Mouse (Mus musculus) frontal cortex, postnatal 10 days (tissue): ENCODE results near the gene Il9r.
"Not testable (repeated sequence)": the region's sequence is repeated elsewhere in the genome, so short reads cannot be mapped to it uniquely, and the experiment has no call there.

ENCODE experiments used
- DNase-seq, 2 experiments: peaks; one replicate each; pipeline ENCODE4 v3.0.0; 2022; ENCODE audit warnings: low spot score in 2 of 2, mixed read lengths in 1 of 2

Il9r gene

DNA sequence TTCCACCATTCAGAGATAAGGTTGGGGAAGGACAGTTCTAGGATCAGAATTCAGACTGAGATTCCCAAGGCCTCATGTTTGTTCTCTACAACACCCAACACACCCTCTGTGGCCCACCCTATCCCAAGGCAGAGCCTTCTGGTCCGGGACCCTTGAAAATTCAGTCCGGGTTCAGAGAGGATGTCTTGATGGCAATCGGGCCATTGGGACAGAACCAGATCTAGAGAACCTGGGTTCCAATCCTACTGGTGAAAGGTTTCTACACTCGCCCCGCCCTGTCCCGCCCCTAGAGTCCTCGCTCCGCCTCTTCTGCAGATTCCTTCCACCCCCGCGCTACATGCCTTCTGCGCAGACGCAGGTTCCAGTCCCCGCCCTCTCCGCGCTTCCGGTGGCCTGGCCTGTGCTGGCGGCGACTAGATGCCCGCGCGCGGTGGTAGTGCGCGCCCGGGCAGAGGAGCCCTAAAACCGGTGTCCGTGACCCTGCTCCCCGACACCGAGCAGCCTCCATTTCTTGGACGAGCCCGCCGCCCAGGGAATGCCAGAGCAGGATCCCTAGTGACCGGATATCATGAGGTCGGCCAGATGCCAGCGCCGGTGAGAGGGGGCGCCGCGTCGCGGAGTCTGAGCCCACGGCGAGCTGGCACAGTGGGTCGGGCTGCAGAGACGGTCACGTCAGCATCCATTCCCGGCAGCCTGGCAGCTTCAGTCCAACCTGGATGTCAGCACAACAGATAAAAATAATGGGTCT lies 26.2 kb upstream of the Il9r start, which contains the start of gene Mpg:
Gene Mpg (plus strand): TSS at position 382 of the 748 bp plus-strand sequence.
- peak; percentile 78 to 83 for DNase-seq

DNA sequence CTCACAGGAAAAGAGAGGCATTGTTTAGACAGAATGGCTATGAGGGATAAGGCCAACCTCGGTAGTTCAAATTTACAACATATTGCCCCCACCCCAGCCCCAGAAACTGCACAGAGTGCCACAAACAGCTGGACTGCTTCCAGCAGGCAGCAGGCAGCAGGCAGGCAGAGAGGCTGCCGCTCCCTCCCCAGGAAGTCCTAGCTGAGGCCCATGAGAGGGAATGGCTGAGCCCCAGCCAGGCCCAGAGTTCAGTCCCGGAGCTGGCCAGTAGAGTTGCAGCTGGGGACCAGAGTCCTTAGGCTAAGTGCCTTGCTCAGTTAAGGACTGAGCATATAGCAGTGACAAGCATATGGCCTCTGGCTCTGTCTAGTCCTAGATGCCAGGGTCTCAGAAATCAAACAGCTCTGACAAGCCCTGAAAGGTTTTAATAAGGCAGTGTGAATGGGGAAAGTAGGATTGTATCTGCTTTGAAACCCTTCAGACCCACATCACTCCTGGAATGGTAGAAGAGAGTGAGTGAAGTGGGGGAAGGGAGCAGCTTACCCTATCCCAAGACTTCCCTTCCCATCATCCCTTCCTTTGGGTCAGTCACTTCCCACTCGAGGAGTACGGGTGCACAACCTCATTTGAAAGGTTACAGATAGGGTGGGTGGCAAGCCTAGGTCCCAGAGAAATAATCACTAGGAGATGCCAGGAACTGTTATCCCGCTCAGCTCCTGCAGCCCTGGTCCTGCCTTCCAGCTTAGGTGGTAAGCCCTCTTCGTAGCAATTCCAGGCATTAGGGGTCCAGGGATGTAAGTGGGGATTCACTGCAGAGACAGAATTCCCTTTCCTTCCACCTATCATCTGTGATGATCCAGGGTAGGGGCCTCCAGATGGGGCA lies 25.4 kb upstream of the Il9r start:
- DNase-seq = no peak

DNA sequence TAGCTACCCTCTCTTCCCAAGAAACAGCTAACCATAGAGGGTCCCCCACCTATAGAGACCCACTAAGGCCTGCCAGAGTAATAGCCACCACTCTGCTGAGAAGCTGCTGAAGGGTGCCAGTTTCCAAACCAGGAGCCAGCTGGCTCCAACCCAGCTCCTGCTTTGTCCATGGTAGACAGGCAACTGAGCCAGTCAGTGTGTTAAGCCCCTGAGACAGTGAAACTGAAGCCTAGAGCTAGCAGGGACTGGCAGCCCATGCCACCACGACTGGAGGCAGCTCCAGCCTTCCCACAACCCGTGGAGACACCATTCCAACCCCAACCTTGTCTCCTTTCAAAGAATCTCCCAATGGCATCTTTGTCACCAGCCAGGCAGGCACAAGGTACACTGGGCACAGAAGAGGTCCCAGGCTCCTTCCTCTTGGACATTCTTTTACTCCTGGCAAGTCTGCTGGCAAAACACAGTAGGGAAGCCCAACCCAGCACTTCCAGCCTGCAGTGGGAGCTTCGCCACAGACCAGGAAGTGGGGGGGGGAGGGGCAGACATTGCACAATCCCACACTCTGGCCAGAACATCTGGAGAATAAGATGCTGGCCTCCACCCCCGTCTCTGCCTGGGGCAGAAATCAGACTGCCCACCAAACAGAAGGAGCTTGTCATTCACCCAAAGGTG lies 24.5 kb upstream of the Il9r start:
- DNase-seq = no peak

DNA sequence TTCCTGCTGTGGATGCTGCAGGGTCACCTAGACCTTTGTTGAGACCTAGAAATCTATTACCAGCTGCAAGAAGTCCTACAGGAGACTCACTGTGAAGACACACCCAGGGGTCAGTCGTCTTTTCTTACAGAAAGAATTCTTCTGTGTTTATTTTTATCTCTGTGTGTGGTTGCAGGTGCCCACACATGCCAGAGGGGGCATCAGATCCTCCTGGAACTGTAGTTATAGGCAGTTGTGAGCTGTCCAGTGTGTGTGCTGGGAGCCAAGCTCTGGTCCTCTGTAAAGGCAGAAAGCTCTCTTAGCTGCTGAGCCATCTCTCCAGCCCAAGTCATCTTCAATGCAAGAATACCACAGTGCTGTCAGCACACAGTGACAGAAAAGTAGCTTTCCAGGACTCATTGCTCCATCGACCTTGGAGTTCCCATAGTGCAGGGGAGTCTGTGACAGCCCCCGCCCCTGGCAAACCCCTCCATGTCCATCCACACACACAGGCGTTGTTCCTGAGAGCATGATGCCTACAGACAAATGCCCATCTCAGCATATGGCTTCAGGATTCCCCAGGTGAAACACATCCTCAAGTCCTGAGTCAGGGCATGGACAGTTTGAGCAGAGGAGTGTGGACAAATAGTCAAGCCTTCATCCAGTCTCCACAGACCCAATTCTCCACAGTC lies 23.4 kb upstream of the Il9r start:
- DNase-seq = no peak

DNA sequence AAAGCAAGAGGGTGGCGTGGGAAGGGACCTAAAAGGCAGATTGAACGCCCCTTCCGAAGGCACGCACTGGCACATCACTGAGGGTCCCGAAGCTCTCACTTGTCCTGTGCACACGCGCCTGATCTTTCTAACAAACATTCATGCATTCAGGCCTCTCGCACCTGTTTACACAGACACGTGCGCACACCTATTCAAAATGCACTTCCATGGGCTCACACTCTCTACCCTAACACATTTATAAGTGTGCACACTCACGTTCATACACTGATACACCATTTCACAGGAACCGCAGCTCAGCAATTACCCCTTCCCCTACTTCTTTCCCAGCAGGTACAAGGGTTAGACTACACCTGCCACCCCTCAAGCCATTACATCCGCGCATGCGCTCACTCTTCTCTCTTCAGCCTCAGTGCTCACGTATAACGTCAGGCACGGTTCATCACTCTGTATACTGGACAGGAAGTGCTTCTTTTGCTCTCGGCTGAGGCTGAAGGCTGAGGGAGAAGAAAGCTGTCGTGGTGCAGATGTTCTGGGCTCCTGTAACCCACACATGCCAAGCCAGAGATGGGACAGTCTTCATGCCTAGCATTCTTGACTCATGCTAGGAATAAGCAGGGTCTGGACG lies 22.6 kb upstream of the Il9r start:
- no peak for DNase-seq

DNA sequence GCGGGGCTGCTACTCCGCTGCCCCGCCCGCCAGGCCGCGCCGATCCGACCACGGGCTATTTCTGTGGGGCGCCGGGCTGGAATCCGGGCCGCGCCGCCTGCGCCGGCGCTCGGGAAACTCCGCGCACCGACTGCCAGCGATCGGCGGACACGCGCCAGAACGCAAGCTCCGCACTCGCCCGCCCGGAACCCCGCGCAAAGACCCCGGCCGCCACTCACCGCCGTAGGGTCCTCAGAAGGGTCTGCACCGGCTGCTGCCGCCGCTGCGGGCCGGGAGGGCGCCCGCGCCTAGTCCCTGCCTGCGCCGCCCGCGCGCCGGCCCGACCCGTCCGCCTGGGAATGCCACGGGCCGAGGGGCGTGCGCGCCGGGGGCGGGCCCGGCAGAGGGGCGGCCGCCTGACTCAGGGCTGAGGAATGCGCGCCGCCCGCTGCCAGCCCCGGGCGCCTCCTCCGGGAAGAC lies 21.9 kb upstream of the Il9r start, which contains the start of gene Rhbdf1:
Gene Rhbdf1 (minus strand): TSS at position 350 of the 459 bp plus-strand sequence.
- DNase-seq = no peak

DNA sequence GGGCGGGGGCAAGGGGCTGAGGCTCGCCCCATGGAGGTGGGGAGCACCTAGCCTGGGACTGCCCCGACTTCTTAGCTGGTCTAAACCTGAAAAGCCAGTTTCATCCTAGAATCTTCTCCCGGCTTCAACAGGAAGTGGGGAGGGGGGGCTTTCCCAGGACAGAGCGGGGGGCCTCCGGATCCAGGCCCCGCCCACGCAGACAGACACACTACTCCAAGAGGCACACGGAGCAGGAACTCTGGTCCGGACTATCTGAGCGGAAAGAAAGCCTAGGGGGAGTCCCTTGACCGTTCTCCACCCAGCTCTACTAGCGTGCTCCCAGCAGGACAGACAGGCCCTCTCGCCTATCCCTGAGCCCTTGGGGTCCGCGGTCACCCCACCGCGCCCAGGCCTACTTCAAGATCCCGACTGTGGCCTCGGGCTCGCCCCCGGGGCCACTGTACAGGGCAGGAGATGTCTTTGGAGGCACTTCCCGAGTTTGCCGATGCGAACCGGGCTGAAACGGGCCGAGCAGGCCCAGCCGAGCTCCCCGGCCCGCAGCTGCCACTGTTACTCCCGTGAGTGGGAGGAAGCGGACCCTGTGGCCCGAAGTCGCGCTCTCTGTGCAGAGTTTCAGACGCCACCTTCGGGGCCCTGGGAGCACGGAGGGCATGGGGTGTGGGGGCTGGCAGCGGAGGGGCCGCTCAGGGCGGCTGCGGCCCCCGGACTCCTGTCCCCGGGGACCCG lies 21.3 kb upstream of the Il9r start:
- no peak for DNase-seq

DNA sequence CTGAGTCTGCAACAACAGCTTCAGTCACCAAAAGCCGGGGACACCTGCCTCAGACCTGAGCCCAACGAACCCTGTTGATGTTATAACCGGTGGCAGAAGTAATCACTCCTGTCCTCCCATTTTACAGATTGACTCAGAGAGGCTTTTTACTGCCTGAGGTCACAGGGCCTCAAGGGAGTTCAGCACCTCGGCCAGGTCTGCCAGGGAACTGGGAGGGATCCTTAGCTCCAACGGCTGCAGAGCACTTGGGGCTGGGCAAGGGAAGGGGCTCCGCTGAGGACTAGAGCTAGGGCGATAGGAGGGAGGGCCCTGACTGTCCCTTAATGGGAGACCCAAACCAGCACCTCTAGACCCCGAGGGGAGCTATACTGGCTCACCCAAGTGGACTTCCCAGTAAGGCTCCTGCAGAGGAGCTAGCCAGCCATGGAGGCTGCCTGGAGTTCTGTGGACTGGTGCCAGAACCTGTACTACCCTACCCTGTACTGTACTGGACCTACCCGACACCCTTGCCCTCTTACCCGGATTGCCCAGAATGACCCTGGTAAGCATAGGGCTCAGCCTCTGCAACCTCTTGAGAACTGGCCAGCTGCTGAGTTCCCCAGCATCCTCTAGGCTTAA lies 20.6 kb upstream of the Il9r start:
- no peak for DNase-seq

DNA sequence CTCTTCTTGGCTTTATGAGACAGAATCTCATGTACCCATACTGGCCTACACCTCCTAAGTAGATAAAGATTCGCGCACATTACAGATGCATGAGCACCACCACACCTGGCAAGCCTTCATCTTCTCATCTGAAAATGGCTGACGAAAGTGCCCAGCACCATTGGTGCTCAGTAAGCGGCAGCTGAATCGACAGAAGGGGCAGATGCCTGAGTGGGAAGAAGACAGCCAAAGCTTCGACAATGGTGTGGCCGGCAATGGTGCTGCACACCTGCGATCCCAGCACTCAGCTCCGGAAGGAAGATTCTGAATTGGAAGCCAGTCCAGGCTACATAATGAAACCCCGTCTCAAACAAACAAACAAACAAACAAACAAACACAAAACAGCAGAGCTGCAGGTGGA lies 19.2 kb upstream of the Il9r start:
- no peak for DNase-seq

DNA sequence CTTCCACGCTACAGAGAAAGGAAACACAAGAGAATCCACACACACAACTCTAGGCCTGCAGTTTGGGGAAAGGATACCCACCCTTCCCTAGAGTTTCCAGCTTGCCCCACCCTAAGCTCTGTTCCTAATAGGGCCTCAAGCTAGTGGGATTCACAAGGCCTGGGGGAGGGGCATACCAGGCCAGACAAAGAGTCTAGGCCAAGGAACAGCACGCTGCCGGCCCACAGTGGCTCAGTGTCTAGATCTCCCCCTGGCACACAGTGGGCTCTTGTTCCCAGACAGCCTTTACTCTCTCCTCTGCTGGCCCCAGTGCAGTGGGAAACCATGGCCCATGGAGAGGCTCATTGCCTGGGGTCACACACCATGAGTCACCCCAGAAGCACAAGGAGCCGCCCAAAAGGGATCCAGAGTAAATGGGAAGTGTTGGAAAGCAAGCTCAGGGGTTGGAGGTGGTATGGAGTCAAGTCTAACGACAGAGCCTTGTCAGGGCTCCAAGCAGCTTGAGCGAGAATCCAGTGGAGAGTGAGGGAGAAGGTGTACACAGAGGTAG lies 18.5 kb upstream of the Il9r start:
- DNase-seq = no peak

DNA sequence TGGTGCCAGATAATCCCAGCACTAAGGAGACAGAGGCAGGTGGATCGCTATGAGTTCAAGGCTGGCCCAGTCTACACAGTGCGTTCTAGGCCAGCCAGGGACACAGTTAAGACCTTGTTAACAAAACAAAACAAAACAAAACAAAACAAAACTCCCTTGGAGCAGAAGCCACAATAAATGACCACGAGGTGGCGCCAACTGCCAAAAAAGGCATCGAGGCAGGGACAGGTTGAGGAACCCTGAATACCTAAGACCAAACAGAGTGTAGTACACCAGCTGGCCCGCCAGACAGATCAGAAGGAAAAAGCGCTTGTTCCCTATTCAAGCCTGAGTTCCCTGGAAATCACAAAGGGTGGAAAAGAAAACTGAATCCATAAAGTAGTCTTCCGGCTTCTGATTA lies 16.8 kb upstream of the Il9r start:
- DNase-seq = no peak

DNA sequence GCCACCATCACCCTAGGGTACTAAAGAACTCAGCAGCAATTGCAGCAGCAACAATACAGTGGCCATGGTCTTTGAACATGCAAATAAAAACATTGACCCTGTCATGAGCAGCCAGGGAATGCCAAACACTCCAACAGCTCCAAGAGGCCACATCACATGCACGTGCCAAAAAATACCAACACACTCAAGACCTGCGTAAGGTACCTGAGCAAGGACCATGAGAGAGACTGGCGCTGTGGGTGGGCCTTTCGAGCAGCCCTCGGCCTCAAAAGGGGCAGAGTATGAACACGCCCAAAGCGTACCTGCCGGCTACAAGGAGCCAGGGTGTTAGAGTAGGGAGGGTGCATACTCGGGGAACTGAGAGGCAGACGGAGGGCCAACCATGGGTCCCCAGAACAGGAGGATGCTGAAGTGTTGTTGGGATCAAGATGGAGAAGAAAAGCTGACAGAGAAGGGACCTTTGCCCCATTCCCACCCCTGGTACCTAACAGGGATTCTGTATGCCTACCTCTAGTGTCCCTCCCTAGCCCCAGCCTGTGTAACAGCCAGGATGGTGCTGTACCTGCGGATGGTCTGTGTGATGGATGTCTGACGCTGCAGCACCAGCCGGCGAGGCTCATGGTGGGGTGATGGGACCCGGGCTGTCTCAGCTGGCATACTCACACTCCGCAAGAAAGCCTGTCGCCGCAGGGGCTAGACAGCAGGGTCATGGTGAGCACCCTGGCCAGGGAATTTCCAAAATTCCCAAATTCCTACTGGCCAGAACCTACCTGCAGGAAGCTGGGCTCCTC lies 15.5 kb upstream of the Il9r start:
- DNase-seq = no peak

DNA sequence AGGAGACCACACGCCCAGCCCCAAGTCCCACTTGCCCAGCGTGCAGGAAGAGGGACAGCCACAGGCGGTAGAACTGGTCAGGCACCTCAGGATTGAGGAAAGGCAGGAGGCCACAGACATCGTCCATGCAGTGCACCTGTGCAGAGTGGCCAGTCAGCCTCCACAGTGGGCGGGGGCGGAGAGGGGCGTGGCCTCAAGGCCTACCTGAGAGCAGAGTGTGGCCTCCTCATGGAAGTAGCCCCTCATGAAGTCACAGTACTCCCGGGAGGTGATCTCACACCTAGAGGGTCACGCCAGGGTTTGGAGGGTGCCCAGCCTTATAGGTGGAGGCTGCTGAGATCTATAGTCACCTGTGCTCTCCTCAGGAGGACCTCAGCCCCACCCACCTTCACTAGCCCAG lies 10.5 kb upstream of the Il9r start:
- no peak for DNase-seq

DNA sequence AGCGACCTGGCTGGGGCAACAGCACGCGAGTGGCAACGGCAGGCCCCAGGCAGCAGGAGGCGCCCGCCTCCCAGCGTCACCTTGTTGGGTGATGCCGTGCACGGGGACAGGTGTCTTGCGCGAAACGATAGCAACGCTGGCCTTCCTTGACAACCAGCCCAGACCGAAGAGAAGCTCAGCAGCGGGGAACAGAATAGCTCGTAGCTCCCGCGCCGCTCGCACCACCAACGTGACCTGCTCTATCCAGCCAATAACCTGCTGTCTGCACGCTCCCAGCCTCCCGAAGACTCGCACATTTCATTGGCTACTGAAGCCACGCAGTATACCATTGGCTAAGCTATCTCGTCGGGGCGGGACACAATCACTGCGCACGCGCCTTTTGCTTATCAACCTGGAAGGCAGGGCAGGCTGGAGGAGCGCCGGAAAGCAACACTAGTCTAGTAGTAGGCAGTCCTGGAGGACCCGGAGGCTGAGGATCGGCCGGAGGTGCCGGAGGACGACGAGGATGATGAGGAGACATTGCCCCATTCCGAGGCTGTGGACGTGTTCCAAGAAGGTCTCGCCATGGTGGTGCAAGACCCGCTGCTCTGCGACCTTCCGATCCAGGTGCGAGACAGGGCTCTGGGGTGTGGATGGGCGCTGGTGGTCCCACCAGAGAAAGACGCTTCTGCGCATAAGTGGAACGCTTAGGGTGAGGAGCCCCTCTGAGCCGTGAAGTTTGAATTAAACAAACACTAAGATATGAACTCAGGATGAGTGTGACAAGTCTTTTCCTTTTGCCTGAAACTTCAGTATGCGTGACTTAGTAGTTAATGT lies 5.2 kb upstream of the Il9r start, which contains the start of gene Snrnp25:
Gene Snrnp25 (plus strand): TSS at position 358 of the 816 bp plus-strand sequence.
- DNase-seq = peak; percentile 93 to 94

DNA sequence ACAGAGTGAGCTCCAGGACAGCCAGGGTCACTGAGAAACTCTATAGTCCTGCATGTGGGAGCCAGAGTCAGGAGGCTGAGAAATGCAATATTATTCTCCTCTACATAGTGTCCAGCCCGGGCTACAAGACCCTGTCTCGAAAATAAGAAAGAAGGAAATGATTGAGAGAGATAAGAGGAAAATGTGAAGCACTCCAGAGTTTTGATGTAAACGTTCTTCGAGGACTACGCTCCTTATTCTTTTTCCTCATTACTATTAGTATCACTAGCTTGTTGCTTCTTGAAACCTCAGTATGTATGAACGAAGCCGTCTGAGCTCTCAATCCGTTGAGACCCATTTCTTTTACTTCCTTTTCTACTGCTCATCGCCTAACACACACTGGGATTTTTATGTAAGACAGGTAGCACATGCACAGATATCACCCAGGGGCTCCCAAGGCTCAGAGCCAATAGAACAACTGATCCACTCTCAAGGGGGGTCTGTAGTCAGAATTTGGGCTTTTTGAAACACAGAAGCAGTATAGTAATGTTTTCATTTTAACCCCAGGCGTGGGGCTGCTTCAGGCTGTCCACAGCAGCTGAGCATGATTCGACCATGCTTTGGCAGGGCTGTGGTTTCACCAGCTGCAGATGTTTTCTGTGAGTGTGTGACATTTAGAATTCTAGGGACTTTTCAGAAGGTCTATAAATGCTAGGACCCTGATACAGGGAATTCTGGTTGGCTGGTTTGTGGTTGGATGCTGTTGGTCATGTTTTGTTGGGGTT lies 2.0 kb upstream of the Il9r start:
- DNase-seq = no peak

DNA sequence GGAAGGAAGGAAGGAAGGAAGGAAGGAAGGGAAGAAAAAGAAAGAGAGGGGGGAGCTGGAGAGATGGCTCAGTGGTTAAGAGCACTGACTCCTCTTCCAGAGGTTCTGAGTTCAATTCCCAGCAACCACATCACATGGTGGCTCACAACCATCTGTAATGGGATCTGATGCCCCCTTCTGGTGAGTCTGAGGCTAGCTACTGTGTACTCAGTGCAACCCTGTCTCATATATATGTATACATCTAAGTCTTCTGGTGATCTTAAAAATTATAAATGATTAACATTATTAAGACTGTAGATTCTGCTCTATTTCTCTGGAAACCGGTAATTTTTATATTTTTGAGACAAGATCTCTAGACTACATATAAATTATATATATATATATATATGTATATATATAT lies 913 bp upstream of the Il9r start:
- not testable (repeated sequence) for DNase-seq

DNA sequence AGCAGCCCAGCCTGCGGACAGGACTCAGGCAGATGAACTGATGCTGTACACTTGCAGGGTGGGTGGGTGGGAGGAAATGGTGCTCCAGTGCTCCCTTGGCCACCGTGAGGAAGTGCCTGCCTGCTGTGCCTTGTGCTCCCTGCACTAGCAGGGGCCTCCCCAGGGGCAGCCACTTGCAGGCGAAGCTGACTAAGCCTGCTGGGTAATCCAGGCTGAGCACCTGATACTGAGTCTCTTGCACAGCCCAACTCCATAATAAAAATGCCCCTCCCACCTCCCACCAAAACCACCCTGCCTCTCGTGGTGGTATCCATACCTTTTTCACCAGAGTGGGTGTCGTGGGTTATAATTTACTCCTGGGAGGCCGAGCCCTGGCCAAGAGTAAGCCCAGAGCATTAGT lies 849 bp downstream of the Il9r start:
- DNase-seq = no peak
